Mouse (Mus musculus) heart, postnatal 10 days (tissue): Measurements from ENCODE around the gene Slc2a4. TPM values are rescaled to one million over a fixed set of nuclear protein-coding genes. Genes with fewer than 3 reads are reported as not detected.
A peak's percentile ranks its signal among the peaks of the same experiment; 100 is the strongest.
"Not testable (repeated sequence)": the region's sequence is repeated elsewhere in the genome, so short reads cannot be mapped to it uniquely, and the experiment has no call there.

Experiments used
- DNase-seq, 2 experiments: peaks; one replicate each; pipeline ENCODE4 v3.0.0; 2021
- intact Hi-C: fragments of 180-260 bp; cut with DNase I; formaldehyde crosslinking; loops from one replicate; pipeline ENCODE4 v1.15.1; 2025
- total RNA-seq, 2 experiments: library from RNA; stranded (reverse); gene quantifications; 2 replicates each; pipeline ENCODE4 v1.2.3; 2021

Slc2a4 gene
- total RNA-seq, 2 experiments from 2014 or later, result 135 to 144 TPM

GRCm38 (mm10) chr11:69976271-69976670 lies 28.3 kb upstream of the Slc2a4 start:
- no peak for DNase-seq
- intact Hi-C loops, result no loop called here

DNA sequence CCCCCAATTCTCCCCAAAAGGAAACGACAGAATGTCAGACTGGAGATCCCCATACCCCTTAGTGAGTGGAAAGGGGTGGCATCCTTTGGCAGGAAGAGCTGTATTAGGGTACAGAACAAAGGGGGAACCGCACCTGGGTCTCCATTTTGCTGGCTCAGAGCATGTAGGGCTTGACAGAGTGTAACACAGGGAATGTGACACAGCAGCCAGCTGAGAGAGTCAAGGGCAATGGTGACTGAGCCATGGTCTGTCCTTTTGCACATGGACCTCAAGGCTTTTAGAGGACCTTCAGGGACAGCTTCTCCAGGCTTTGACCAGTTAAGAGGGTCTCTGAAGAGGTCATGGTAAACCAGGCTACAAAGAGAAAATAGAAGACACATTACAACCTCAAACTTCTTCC lies 26.9 kb upstream of the Slc2a4 start:
- intact Hi-C loops, result loop anchor here (2.0 kb wide), 1 partner anchor 18 kb away; no protein-coding TSS in a partner anchor

DNA sequence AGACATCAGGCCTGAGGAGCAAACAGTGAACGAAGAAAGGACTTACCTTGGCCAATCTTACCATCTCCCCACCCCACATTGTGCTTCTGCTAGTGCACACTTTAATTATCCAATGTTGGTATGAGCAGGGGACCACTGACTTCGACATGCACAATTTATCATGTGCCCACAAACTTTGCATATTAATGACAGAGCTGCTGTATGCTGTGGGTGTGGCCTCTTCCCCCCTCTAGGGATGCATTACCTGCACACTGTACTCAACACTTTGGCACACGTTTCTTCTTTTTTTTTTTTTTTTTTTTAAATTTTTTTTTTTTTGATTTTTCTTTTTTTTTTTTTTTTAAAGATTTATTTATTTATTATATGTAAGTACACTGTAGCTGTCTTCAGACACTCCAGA lies 22.8 kb upstream of the Slc2a4 start:
- DNase-seq, result no peak
- intact Hi-C loops, result no loop called here

More for the DNA sequence above, 26.9 kb upstream of the Slc2a4 start:
- no peak for DNase-seq

GRCm38 (mm10) chr11:69970222-69970621 lies 22.2 kb upstream of the Slc2a4 start:
- intact Hi-C loops, result no loop called here
- DNase-seq, result no peak

GRCm38 (mm10) chr11:69968793-69969192 lies 20.8 kb upstream of the Slc2a4 start:
- intact Hi-C loops, result no loop called here
- DNase-seq, result no peak

GRCm38 (mm10) chr11:69966860-69967517 lies 19.0 kb upstream of the Slc2a4 start:
- intact Hi-C loops, result no loop called here
- DNase-seq, result no peak

- peak; percentile 44 to 48 for DNase-seq
- intact Hi-C loops, result no loop called here
These were observed 18.2 kb upstream of the Slc2a4 start for GRCm38 (mm10) chr11:69966006-69966859.

DNA sequence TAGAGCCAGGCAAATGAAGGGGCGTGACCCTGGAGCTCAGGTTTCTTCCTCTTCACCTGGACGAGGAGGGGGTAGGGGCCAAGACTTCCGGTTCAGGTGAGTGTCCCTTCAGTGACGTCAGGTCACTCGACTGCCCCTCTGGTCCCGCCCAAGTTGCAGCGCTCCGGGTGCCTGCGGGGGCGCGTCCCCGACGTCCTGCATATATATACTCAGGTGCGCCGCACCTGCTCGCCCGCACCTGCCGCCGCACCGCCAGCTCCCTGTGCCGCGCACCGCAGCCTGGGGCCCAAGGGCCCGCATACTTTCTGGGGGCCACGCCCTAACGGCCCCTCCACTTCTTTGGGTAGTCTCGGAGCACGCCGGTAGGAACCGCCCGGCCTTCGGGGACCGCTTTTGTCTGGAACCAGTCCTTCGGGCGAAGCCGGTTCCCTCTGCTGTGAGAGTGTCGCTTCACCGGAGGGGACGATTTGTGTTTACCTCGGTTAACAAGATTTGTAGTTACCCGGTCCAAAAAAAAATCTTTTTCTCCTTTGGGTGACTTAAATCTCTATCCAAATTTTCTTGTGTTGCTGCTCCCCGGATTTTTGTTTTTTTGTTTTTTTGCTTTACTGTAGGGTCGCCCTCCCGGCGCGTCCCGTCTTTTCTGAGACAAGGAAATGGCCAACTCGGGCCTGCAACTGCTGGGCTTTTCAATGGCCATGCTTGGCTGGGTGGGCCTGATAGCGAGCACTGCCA lies 17.4 kb upstream of the Slc2a4 start:
- intact Hi-C loops, result no loop called here
- DNase-seq, result no peak

- DNase-seq, result no peak
- intact Hi-C loops, result no loop called here
These were observed 16.8 kb upstream of the Slc2a4 start, which contains the start of gene Cldn7 for GRCm38 (mm10) chr11:69964650-69965270. Gene Cldn7 (plus strand): TSS chr11:69964779.

- intact Hi-C loops, result no loop called here
- no peak for DNase-seq
These were observed 13.9 kb upstream of the Slc2a4 start for GRCm38 (mm10) chr11:69961841-69962240.

GRCm38 (mm10) chr11:69960616-69961015 lies 12.6 kb upstream of the Slc2a4 start:
- intact Hi-C loops, result no loop called here
- DNase-seq, result peak in 1 of 2 experiments; percentile 20

DNA sequence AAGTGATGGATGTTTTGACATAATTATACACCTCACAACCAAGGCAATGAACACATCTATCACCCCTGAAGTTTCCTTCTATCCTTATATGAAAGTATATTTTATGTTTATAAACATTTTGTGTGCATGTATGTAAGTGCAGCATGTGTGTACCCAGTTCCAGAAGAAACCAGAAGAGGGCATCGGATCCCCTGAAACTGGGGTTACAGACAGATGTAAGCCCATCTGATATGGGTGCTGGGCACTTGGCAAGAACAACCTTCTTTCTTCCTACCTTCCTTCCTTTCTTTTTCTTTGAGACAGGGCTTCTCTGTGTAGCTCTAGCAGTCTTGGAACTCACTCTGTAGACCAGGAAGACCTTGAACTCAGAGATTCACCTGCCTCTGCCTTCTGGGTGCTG lies 8.2 kb upstream of the Slc2a4 start:
- no peak for DNase-seq
- intact Hi-C loops, result loop anchor here (2.0 kb wide), 1 partner anchor 19 kb away; no protein-coding TSS in a partner anchor

GRCm38 (mm10) chr11:69955618-69956017 lies 7.6 kb upstream of the Slc2a4 start:
- DNase-seq, result not testable (repeated sequence)
- intact Hi-C loops, result loop anchor here (2.0 kb wide), 1 partner anchor 19 kb away; no protein-coding TSS in a partner anchor

DNA sequence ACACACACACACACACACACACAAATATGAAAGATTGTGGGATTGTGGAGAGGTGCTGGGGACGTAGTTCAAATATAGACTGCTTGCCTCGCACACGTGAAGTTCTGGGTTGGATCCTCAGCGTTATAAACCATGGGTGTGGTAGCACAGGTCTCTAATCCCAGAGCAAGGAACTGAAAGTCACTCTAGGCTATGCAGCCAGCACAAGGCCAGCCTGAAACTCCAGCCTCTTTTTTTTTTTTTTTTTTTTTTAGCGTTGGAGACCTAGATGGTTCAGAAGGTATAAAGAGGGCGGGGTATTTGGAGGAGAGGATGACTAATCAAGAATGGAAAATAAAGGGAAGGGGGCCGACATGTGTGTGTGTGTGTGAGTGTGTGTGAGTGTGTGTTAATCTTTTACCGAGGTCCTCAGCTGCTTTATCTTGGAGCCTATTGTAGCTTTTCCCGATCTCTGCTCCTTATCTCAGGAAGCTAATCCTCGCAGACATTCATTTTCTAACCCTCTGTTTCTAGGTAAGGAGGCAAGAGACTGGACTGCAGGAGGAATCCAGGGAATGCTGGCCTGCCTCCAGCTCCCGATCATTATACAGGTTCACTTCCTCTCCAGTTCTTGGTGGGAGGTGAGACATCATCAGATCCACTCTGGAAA lies 5.4 kb upstream of the Slc2a4 start:
- no peak for DNase-seq
- intact Hi-C loops, result no loop called here

DNA sequence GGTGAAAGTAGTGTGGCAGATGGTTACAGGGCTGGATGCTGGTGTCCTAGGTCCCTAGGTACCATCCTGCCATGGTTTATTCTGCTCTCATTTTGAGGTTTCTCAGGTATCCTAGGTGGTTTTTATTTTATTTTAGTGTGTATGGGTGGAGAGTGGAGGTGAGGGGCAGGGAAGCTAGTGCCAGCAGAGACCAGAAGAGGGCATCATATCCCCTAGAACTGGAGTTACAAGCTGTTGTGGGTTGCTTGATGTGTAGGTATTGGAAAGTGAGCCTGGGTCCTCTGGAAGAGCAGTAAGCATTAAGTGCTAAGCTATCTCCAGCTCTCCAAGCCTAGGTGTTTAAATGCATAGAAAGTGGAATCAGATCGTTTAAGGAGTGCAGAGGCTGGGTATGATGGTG lies 4.3 kb upstream of the Slc2a4 start:
- intact Hi-C loops, result no loop called here
- no peak for DNase-seq

GRCm38 (mm10) chr11:69950807-69951459 lies 2.9 kb upstream of the Slc2a4 start:
- no peak for DNase-seq
- intact Hi-C loops, result no loop called here

DNA sequence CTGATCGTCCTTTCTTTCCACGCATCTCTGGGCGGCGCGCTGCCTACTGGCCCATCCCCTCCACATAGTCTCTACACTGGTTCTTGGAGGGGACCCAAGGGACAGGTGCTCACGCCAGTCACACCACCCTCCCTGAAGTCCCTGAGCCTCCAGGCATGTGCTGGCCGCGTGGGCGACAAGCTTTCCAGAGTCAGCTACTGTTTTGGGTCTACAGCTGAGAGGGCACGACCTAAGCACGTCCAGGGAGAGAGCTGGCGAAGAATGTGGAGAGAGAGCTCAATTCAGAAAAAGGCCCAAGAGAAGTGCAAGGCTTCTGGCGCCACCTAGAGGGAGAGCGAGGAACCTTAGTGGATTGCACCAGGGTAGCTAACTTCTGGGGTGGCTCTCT lies 769 bp upstream of the Slc2a4 start:
- intact Hi-C loops, result loop anchor here (1.0 kb wide), 2 partner anchors 14 to 68 kb away; no protein-coding TSS in a partner anchor
- DNase-seq, result peak; percentile 93 to 97

DNA sequence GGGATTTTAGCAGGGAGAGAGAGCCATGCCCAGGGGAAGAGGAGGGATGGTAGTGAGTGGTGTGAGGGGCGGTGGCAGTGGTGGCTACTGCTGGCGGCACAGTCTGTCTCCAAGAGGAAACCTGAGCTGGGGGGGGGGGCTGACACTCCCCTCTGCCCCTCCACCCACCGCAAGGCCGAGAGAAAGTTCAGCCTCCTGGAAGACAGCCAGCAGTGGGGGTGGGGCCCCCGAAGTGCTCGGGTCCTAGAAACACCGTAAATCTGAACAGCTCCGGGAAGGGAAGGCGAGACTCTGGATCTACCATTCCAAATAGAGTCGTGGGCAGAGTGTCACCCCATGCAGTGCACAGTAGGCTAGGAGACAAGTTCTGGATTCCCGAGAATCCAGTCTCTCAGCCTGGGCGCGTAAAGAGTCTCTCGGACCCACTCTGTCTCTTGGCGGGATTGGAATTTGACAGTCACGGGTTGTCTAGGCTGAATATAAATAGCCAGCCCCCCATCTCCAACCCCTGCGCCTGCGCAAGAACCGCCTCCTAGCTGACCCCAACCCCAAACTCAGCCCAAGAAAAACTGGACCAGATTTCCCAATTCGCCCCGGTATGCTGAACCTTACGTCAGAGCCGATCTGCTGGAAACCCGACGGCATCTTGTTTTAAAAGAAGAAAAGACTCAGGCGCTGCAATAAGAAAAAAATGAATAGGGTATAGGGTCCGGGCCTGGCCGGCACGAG lies 487 bp downstream of the Slc2a4 start:
- peak; percentile 79 to 82 for DNase-seq
- intact Hi-C loops, result loop anchor here (1.0 kb wide), 1 partner anchor 13 kb away; no protein-coding TSS in a partner anchor
